Mouse (Mus musculus): ENCODE measurements at regions not wholly inside any gene's neighbourhood (a gene's known extent, or its start where the extent isn't known, plus 50 kb on each side); places are given as distances from the start of the nearest gene placed in this dataset.
"Not testable (repeated sequence)": the region's sequence is repeated elsewhere in the genome, so short reads cannot be mapped to it uniquely, and the experiment has no call there.

GRCm38 (mm10) chr3:112321196-112321595, 937.4 kb downstream of the Amy2a5 start:
- not testable (repeated sequence) for TF ChIP-seq CTCF (IDR thresholded peaks at IDR 0.05; ENCODE audit: low read depth, low read length); EP300 (IDR thresholded peaks at IDR 0.05; ENCODE audit: insufficient read depth, low read depth, low read length)

Data from ES-Bruce4 (cell line).